Mouse (Mus musculus): Measurements from ENCODE around the gene Hist1h4h.
A peak's percentile ranks its signal among the peaks of the same experiment; 100 is the strongest.

- TF ChIP-seq CTCF (IDR thresholded peaks at IDR 0.05; ENCODE audit: low read depth) (0 out of 2 replicates have a peak, but pooled peaks have one; percentile 6), EP300 (IDR thresholded peaks at IDR 0.05; ENCODE audit: low read depth) (peak; percentile 3; the same call in 1 of the 2 replicates)
These were observed 39.6 kb downstream of the Hist1h4h start for GRCm38 (mm10) chr13:23570261-23571021.
